Mouse (Mus musculus) hindbrain, postnatal 0 days (tissue): ENCODE measurements around the gene Ppie. TPM values are rescaled to one million over a fixed set of nuclear protein-coding genes. Genes with fewer than 3 reads are reported as not detected.
A peak's percentile ranks its signal among the peaks of the same experiment; 100 is the strongest.
"Not testable (repeated sequence)": the region's sequence is repeated elsewhere in the genome, so short reads cannot be mapped to it uniquely, and the experiment has no call there.

ENCODE experiments used
- ATAC-seq: fragments of 200-750 bp; cut with Nextera tagmentation; 2 replicates; pipeline ENCODE4 v1.8.0; 2017; ENCODE audit warnings: mild to moderate bottlenecking, moderate TSS enrichment, moderate library complexity
- DNase-seq: peaks from one replicate; pipeline ENCODE4 v3.0.0-alpha.2; 2015; ENCODE audit warnings: low spot score
- H3K27ac ChIP-seq: fragments of 300-500 bp; sonication (generic); 2 replicates; pipeline ENCODE4 v1.5.1; 2014; ENCODE audit warnings: mild to moderate bottlenecking
- H3K27me3 ChIP-seq: fragments of 300-500 bp; sonication (generic); 2 replicates; pipeline ENCODE4 v1.6.1; 2014; ENCODE audit warnings: low read length, mixed read lengths; ENCODE audit not compliant: insufficient read depth
- H3K36me3 ChIP-seq: fragments of 300-500 bp; sonication (generic); 2 replicates; pipeline ENCODE4 v1.6.1; 2014; ENCODE audit warnings: low read length, mixed read lengths; ENCODE audit not compliant: insufficient read depth
- H3K4me1 ChIP-seq: fragments of 300-500 bp; sonication (generic); 2 replicates; pipeline ENCODE4 v1.6.1; 2014; ENCODE audit warnings: antibody characterized with exemption, low read length, mixed read lengths; ENCODE audit not compliant: insufficient read depth
- H3K4me2 ChIP-seq: fragments of 300-500 bp; sonication (generic); 2 replicates; pipeline ENCODE4 v1.6.1; 2014; ENCODE audit warnings: low read depth, mild to moderate bottlenecking, low read length, moderate library complexity, mixed read lengths
- H3K4me3 ChIP-seq: fragments of 300-500 bp; sonication (generic); 2 replicates; pipeline ENCODE4 v1.5.1; 2014; ENCODE audit warnings: low read length
- H3K9ac ChIP-seq: fragments of 300-500 bp; sonication (generic); replicated peaks from 2 replicates; pipeline ENCODE4 v1.6.1; 2014; ENCODE audit warnings: mild to moderate bottlenecking, low read length, moderate library complexity, mixed read lengths
- H3K9me3 ChIP-seq: fragments of 300-500 bp; sonication (generic); 2 replicates; pipeline ENCODE4 v1.6.1; 2016; ENCODE audit warnings: low read length, mixed read lengths
- CTCF ChIP-seq: IDR thresholded peaks from 2 replicates; pipeline ENCODE4 v1.5.1; 2016; ENCODE audit warnings: antibody characterized with exemption, control low read depth, low read depth
- WGBS: fragments of 180-500 bp; shearing (Covaris S2); extraction: QIAGEN DNeasy Blood & Tissue Kit; methylation state at CpG from one replicate; pipeline ENCODE4 v1.1.7; 2014; 5-methylcytosine and 5-hydroxymethylcytosine counted together
- polyA plus RNA-seq: library from polyadenylated mRNA; unstranded; fragments of >200 nt; fragmentation: Nextera tagmentation; extraction: Ambion mirVana; gene quantifications from 2 replicates; pipeline ENCODE4 v1.2.1, GENCODE M21; 2015
- total RNA-seq: library from RNA; depleted of rRNA; stranded (reverse); fragments of >200 nt; gene quantifications from 2 replicates; pipeline ENCODE4 v1.2.3, GENCODE M21; 2014

The Ppie gene
- total and polyA plus RNA-seq, 2 experiments from 2014 or later: 39.5 to 44.4 TPM

DNA sequence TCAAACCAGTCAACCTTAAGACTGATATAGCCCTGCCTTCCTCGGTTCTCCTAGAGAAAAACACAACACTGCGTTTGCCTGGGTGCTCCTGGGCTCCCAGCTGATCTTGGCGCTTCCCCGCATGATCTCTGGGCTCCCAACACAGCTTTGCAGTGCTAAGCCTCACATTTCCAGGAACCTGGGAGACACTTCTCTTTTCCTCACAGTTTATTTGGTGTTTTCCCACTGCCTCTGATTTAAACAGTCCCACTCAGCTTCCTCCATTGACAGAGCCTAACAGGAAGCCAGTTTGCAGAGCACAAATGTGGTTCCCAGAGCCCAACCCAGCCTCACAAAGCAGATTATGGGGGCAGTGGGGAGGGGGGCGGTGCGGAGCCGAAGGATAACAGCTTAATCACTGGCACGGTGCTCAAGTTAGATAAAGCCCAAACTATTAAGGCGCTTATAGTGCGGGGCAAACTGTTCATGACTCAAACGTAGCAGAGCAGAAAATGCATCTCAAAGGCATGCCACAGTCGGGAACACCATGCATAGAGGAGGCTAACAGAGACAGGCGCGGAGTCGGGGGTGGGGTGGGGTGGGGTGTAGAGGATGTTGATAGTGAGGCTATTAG is 22.7 kb upstream of the Ppie start:
- H3K4me2 ChIP-seq: peak overlapping the region; percentile 35; the same call in 1 of the 2 replicates
- H3K4me3 ChIP-seq: no peak overlapping the region
- H3K9me3 ChIP-seq: no peaks in the 10 kb centered on the region
- ATAC-seq (no peak), DNase-seq (no peak)
- no peak overlapping the region for H3K9ac ChIP-seq
- H3K27ac ChIP-seq: no peak overlapping the region; the same call in 1 of the 2 replicates
- 20% methylated on average over 15 of the region's 15 CpGs for WGBS
- no peaks in the 10 kb centered on the region for H3K36me3 ChIP-seq
- TF ChIP-seq CTCF: no peak
- peaks cover 5% of the 10 kb centered on the region; the same call in 1 of the 2 replicates for H3K4me1 ChIP-seq
- no peaks in the 10 kb centered on the region for H3K27me3 ChIP-seq

DNA sequence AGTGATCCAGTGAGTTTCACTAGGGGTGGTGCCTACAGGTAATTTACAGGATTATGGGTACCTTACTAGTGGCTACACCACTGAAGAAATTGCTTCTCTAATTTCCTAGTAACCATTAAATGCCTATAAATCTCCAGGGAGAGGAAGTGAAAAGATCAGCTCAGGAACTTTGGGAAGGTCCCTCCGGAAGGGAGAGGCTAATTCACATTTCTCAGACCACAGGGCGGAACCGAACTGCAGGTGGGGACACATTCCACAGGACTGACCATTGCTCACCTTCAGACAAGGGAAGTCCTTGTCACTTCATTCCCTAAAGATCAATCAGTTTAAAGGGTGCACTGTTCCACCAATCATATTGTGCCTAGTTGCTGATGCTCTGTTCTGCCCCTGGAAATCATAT is 21.5 kb upstream of the Ppie start:
- not testable (repeated sequence) for DNase-seq, H3K9ac ChIP-seq, H3K4me2 ChIP-seq, ATAC-seq, H3K9me3 ChIP-seq, H3K27me3 ChIP-seq, H3K27ac ChIP-seq, H3K4me1 ChIP-seq, H3K4me3 ChIP-seq, H3K36me3 ChIP-seq
- 92% methylated on average over 3 of the region's 3 CpGs for WGBS

DNA sequence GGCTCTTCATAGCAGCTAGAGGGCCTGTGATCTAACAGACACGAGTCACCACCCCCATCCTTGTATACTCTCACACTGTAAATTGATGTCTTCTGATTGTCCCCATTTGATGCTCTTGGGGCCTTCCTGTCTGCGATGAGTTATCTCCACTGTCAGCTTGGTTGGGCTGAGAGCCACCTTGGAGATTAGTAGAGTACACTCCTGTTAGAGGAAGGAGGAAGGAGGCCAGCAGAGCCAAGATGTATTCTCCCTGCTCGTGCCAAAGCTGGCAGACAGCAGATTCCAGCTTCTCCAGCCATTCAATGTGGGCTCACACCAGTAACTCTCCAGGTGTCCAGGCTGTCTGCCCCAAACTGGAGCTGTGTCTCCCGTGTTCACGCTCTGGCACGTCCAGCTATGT is 20.8 kb upstream of the Ppie start:
- no peak for TF ChIP-seq CTCF
- Histone ChIP-seq H3K27ac (no peak overlapping the region), H3K4me1 (peaks cover 5% of the 10 kb centered on the region; the same call in 1 of the 2 replicates), H3K9me3 (no peaks in the 10 kb centered on the region), H3K4me2 (no peak overlapping the region), H3K9ac (no peak overlapping the region), H3K36me3 (no peaks in the 10 kb centered on the region), H3K4me3 (no peak overlapping the region), H3K27me3 (no peaks in the 10 kb centered on the region)
- no peak for ATAC-seq
- DNase-seq: no peak
- 68% methylated on average over 6 of the region's 6 CpGs for WGBS

- ATAC-seq (no peak), DNase-seq (no peak)
- no peak overlapping the region for H3K27ac ChIP-seq
- no peak overlapping the region for H3K4me2 ChIP-seq
- H3K36me3 ChIP-seq: no peaks in the 10 kb centered on the region
- no peaks in the 10 kb centered on the region for H3K9me3 ChIP-seq
- H3K4me3 ChIP-seq: no peak overlapping the region
- H3K4me1 ChIP-seq: no peaks in the 10 kb centered on the region
- H3K27me3 ChIP-seq: no peaks in the 10 kb centered on the region
- no peak overlapping the region for H3K9ac ChIP-seq
- no peak for TF ChIP-seq CTCF
Observed at GRCm38 (mm10) chr4:123155840-123156239, 16.1 kb upstream of the Ppie start.

GRCm38 (mm10) chr4:123155427-123155826 is 15.7 kb upstream of the Ppie start:
- H3K4me3 ChIP-seq: no peak overlapping the region
- no peak overlapping the region for H3K27ac ChIP-seq
- no peaks in the 10 kb centered on the region for H3K4me1 ChIP-seq
- no peaks in the 10 kb centered on the region for H3K9me3 ChIP-seq
- no peak overlapping the region for H3K9ac ChIP-seq
- ATAC-seq (no peak), DNase-seq (no peak)
- WGBS: 73% methylated on average over 2 of the region's 2 CpGs
- no peak for TF ChIP-seq CTCF
- no peaks in the 10 kb centered on the region for H3K36me3 ChIP-seq
- no peaks in the 10 kb centered on the region for H3K27me3 ChIP-seq
- no peak overlapping the region for H3K4me2 ChIP-seq

DNA sequence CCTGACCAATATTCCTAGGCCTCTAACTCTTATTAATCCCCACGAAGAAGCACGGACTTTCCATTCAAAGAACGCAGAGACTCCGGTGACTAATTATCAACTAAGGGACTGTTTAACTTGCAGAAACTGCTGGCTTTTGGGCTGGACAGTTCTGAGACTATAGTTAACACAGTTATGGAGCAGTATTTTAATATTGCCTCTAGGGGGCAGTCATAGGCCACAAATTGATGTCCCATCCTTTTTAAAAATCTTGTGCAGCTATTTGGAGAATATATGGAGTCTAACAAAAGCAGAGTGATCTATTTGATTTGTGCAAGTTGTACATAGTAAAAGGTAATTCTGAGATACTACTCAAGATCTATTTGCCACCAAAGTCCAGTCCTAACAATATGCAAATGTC is 15.3 kb upstream of the Ppie start:
- Histone ChIP-seq H3K4me1 (no peaks in the 10 kb centered on the region), H3K36me3 (no peaks in the 10 kb centered on the region), H3K9me3 (no peaks in the 10 kb centered on the region), H3K27ac (no peak overlapping the region), H3K4me2 (no peak overlapping the region), H3K4me3 (no peak overlapping the region), H3K9ac (no peak overlapping the region), H3K27me3 (no peaks in the 10 kb centered on the region)
- WGBS: 21% methylated on average over 4 of the region's 4 CpGs
- ATAC-seq (peak; percentile 38; the same call in 1 of the 2 replicates), DNase-seq (peak; percentile 80)
- peak; percentile 74 for TF ChIP-seq CTCF

DNA sequence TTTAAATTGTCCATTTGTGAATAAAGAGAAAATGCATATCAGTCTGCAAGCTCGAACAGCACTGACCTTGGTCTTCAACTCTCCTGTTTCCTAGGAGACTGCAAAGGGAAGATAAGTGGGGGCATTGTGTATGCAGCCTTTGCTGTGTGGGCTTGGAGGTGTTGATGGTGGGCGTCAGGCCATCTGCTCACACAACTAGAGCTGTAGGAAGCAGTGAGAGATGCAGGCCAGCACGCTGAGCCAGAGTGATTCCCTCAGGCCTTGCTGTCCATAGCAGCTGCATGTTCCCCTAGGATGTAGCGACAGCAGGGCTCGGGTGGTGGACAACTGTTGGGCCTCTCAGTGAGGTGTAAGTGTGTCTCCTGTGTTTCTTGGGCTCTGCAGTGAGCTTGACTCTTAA is 13.2 kb upstream of the Ppie start:
- H3K4me1 ChIP-seq: no peaks in the 10 kb centered on the region
- no peak overlapping the region for H3K9ac ChIP-seq
- no peak overlapping the region for H3K27ac ChIP-seq
- ATAC-seq (no peak), DNase-seq (no peak)
- H3K36me3 ChIP-seq: no peaks in the 10 kb centered on the region
- H3K4me2 ChIP-seq: no peak overlapping the region
- H3K4me3 ChIP-seq: no peak overlapping the region
- no peaks in the 10 kb centered on the region for H3K27me3 ChIP-seq
- TF ChIP-seq CTCF: no peak
- H3K9me3 ChIP-seq: no peaks in the 10 kb centered on the region
- WGBS: 36% methylated on average over 5 of the region's 5 CpGs
